In the genomic region with DNA sequence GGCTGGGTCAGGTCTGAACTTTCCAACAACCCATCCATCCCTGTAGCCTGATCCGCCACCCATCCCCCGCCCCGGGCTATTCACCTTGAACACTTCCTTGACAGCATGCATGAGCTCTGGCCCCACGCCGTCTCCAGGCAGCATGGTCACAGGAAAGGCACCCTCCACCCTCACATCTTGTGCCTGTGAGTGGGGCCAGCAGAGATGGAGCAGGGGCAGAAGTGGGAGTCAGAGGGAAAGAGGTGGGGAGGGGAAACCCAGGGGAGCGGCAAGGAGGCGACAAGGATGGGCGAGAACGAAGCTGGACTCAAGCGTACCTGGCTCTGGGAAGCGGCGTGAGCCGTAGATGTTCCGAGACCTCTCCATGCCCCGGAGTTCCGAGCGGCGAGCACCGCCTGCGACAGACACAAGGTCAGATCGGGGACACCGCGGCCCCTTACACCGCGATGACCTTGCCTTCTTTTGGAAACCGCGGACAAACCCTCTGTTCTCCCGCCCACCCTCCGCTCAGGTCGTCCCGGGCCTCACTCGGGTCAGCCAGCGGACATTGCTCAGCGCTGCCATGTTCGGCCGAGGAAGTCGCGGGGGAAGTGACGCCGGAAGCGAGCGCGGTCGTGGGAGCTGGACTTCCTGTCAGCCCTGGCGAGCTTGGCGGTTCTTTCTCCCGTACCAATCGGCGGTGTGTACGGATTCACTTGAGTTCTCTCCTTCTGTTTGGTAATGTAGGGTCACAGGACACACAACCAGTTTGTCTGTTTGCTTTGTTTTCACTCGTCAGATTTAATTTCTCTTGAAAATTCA, we compare ENCODE assay signal across 8 mouse cellular contexts. TPM values are rescaled to one million over a fixed set of nuclear protein-coding genes. Genes with fewer than 3 reads are reported as not detected.
DNase-seq lines count a peak whose midpoint lies in the region; ATAC-seq and TF ChIP-seq lines count a peak whose summit lies in the region.

A gene (minus strand): TSS at position 694 of the 801 bp plus-strand sequence.

- no peaks in the 10 kb centered on the region for H3K27me3 ChIP-seq in G1E (ENCODE audit: insufficient read depth, low read length)
- no peaks in the 10 kb centered on the region for H3K27me3 ChIP-seq in forebrain, postnatal 0 days (ENCODE audit: insufficient read depth, low read length)
- no peaks in the 10 kb centered on the region for H3K27me3 ChIP-seq in neural tube, embryonic 14.5 days (ENCODE audit: control insufficient read depth, insufficient read depth, low read length)
- no peaks in the 10 kb centered on the region for H3K27me3 ChIP-seq in testis, adult 2 months (ENCODE audit: control insufficient read depth, insufficient read depth, low read length)

- ATAC-seq in G1E (ENCODE audit: extremely low read depth, insufficient number of reproducible peaks, low FRiP score, poor library complexity, severe bottlenecking), result peak; percentile 66
- peak; percentile 96 for ATAC-seq in forebrain, postnatal 0 days
- peak; percentile 92 for ATAC-seq in neural tube, embryonic 14.5 days (ENCODE audit: low read depth)

- H3K4me3 ChIP-seq in G1E (ENCODE audit: low read depth, low read length), result peak within 1 kb of the TSS; percentile 97
- H3K4me3 ChIP-seq in forebrain, postnatal 0 days (ENCODE audit: low read depth, low read length), result peak within 1 kb of the TSS; percentile 86
- H3K4me3 ChIP-seq in neural tube, embryonic 14.5 days (ENCODE audit: low read depth, low read length), result peak within 1 kb of the TSS; percentile 83
- peak within 1 kb of the TSS; percentile 96 for H3K4me3 ChIP-seq in testis, adult 2 months (ENCODE audit: control insufficient read depth, low read depth, low read length)

- H3K9me3 ChIP-seq in G1E (replicated peaks), result no peaks in the 10 kb centered on the region
- H3K9me3 ChIP-seq in forebrain, postnatal 0 days (ENCODE audit: low read length), result no peaks in the 10 kb centered on the region
- no peaks in the 10 kb centered on the region for H3K9me3 ChIP-seq in neural tube, embryonic 14.5 days (ENCODE audit: control insufficient read depth, low read length)

- peak; percentile 82 for DNase-seq in G1E (ENCODE audit: low spot score)
- DNase-seq in cerebellum, adult 18-20 months, result peak; percentile 94
- DNase-seq in forebrain, postnatal 0 days, result peak; percentile 89
- peak; percentile 90 for DNase-seq in heart, postnatal 36 days
- DNase-seq in layer of hippocampus, adult 18-20 months (ENCODE audit: low spot score in 2 of 2), result peak; percentile 86 to 93
- peak; percentile 86 to 90 for DNase-seq in lung, adult 18-20 months

- H3K27ac ChIP-seq in forebrain, postnatal 0 days (ENCODE audit: low read depth, low read length), result peak within 1 kb of the TSS; percentile 54; the same call in 1 of the 2 replicates
- H3K27ac ChIP-seq in neural tube, embryonic 14.5 days (ENCODE audit: low read depth, low read length), result no peak within 1 kb of the TSS
- peak within 1 kb of the TSS; percentile 46 for H3K27ac ChIP-seq in testis, adult 2 months (ENCODE audit: control insufficient read depth, insufficient read depth, low read depth, low read length)

- H3K4me1 ChIP-seq in G1E (ENCODE audit: insufficient read depth, low read depth, low read length), result peaks cover 53% of the 10 kb centered on the region
- peaks cover 9% of the 10 kb centered on the region for H3K4me1 ChIP-seq in forebrain, postnatal 0 days (ENCODE audit: insufficient read depth)
- peaks cover 10% of the 10 kb centered on the region for H3K4me1 ChIP-seq in neural tube, embryonic 14.5 days (ENCODE audit: control insufficient read depth, insufficient read depth, low read length)
- H3K4me1 ChIP-seq in testis, adult 2 months (ENCODE audit: control insufficient read depth, insufficient read depth, low read length), result peaks cover 4% of the 10 kb centered on the region

- H3K36me3 ChIP-seq in G1E (replicated peaks), result peaks cover 60% of the 10 kb centered on the region
- H3K36me3 ChIP-seq in forebrain, postnatal 0 days (ENCODE audit: insufficient read depth), result peaks cover 28% of the 10 kb centered on the region
- peaks cover 26% of the 10 kb centered on the region for H3K36me3 ChIP-seq in neural tube, embryonic 14.5 days (ENCODE audit: control insufficient read depth, insufficient read depth, low read length)
- H3K36me3 ChIP-seq in testis, adult 2 months (ENCODE audit: control insufficient read depth, insufficient read depth, low read length), result peaks cover 1% of the 10 kb centered on the region; the same call in 1 of the 2 replicates

- peak within 1 kb of the TSS; percentile 73 for H3K9ac ChIP-seq in forebrain, postnatal 0 days
- peak within 1 kb of the TSS; percentile 82 for H3K9ac ChIP-seq in neural tube, embryonic 14.5 days (replicated peaks; ENCODE audit: low read depth, low read length)

- no peak for TF ChIP-seq CTCF in G1E (IDR thresholded peaks at IDR 0.05; ENCODE audit: low read depth, low read length)
- no peak for TF ChIP-seq CTCF in forebrain, postnatal 0 days (IDR thresholded peaks at IDR 0.05; ENCODE audit: low read depth)
- TF ChIP-seq CTCF in testis, adult 2 months (IDR thresholded peaks at IDR 0.05; ENCODE audit: control insufficient read depth, insufficient read depth, insufficient replicate concordance, low read depth, low read length), result no peak

- peak within 1 kb of the TSS; percentile 99 for H3K4me2 ChIP-seq in forebrain, postnatal 0 days (ENCODE audit: low read depth)
- peak within 1 kb of the TSS; percentile 75 for H3K4me2 ChIP-seq in neural tube, embryonic 14.5 days (ENCODE audit: low read depth, low read length)

- WGBS in forebrain, postnatal 0 days, result 3% methylated on average over 50 of the region's 51 CpGs
- under 1% methylated on average over 51 of the region's 51 CpGs for WGBS in neural tube, embryonic 14.5 days

- peak; percentile 91 for TF ChIP-seq POLR2A in testis, adult 2 months (IDR thresholded peaks at IDR 0.05; ENCODE audit: control insufficient read depth, low read depth, low read length)

- intact Hi-C loops in heart, postnatal 36 days (cut with DNase I), result no loop called here

RNA-seq across cellular contexts. Expression of the gene that starts here (rescaled TPM):
- total RNA-seq in G1E (2014; fragmentation: Nextera tagmentation), result 381 and 449 TPM in 2 replicates
- 171 and 172 TPM in 2 replicates for total RNA-seq in G1E (2017)
- polyA plus RNA-seq in G1E (2012), result 118 and 132 TPM in 2 replicates
- 137 and 175 TPM in 2 replicates for total RNA-seq in forebrain, postnatal 0 days (2014; rRNA removed)
- polyA plus RNA-seq in forebrain, postnatal 0 days (2015; fragmentation: Nextera tagmentation; extraction: Ambion mirVana), result 151 and 169 TPM in 2 replicates
- 100 to 1,000 TPM; 794 to 801 TPM for total RNA-seq in heart, postnatal 36 days (2021)
- 100 to 1,000 TPM; 316 to 319 TPM for total RNA-seq in layer of hippocampus, adult 18-20 months (2021)
- polyA plus RNA-seq in neural tube, embryonic 14.5 days (2014; fragmentation: Nextera tagmentation; extraction: Ambion mirVana), result 180 and 183 TPM in 2 replicates
- polyA plus RNA-seq in testis, adult 2 months (2012; rRNA removed), result 148 and 153 TPM in 2 replicates
